Comparison of ENCODE assay signal across 33 mouse cellular contexts in the genomic region with DNA sequence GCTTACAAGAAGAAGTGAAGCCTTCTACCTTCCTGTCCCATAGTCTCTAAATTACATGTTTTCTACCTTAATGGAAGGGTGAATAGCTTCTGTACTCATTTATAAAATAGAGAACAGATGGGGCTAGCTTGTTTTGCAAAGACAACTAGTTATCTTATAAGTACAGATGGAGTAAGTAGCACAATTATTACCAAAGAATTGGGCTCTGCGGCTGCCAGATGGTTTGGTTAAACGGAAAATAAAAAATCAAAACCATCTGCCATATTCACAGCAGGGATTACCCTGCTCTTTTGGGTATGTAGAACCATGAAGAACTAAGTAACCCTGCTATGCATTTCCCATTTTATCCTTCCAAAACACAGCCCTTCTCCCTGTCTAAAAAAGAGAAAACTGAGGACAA.
A peak's percentile ranks its signal among the peaks of the same experiment; 100 is the strongest.
DNase-seq lines count a peak whose midpoint lies in the region; ATAC-seq and TF ChIP-seq lines count a peak whose summit lies in the region.
"Had no signal": no experiment of that assay in that cellular context is flagged by ENCODE, and none has a peak within 500 bp of the region (broad histone marks: within the 10 kb centered on the region; RNA-seq: fewer than 3 reads in every experiment).

No protein-coding gene starts in this region.

- DNase-seq in embryo, embryonic 11 days = peak; percentile 0
- no peak for DNase-seq in embryo, embryonic 9.5 days (ENCODE audit: extremely low spot score)
- DNase-seq in frontal cortex, postnatal 36 days (ENCODE audit: low spot score in 2 of 2) = no peak
- peak; percentile 22 for DNase-seq in brain, embryonic 14.5 days (ENCODE audit: low read depth)
- peak; percentile 22 to 30 for DNase-seq in layer of hippocampus, adult 8-10 months (ENCODE audit: low spot score in 2 of 2)
- DNase-seq in heart, postnatal 14 days = no peak
- no peak for DNase-seq in left cerebral cortex, adult 2 months (ENCODE audit: extremely low spot score in 1 of 2, low spot score in 2 of 2)
- DNase-seq: adrenal gland, postnatal 10 days; cerebellum, adult 11-12 months; cerebellum, adult 9-11 months; heart, postnatal 10 days; kidney, adult 2 months; kidney, postnatal 10 days; left cerebral cortex, postnatal 4 days; liver, embryonic 13.5 days; lung, adult 18-20 months; lung, postnatal 4 days; right cerebral cortex, adult 18-20 months; spleen, adult 18-20 months; thymus, adult 18-20 months; thymus, postnatal 25 days had no signal

- TF ChIP-seq CTCF in brain, embryonic 14.5 days (IDR thresholded peaks at IDR 0.05; ENCODE audit: borderline replicate concordance, extremely low read depth, insufficient read depth, insufficient read length) = no peak
- no peak for TF ChIP-seq CTCF in left cerebral cortex, adult 2 months (IDR thresholded peaks at IDR 0.05)

- no peak for TF ChIP-seq POLR2A in brain, embryonic 14.5 days (IDR thresholded peaks at IDR 0.05; ENCODE audit: borderline replicate concordance, extremely low read depth, insufficient read depth, insufficient read length, poor library complexity, severe bottlenecking)

- peak; percentile 59; the same call in 1 of the 2 replicates for ATAC-seq in frontal cortex, adult (ENCODE audit: low TSS enrichment)
- ATAC-seq: hindbrain, embryonic 16.5 days; intestine, embryonic 15.5 days; lung, postnatal 0 days had no signal

- H3K4me3 ChIP-seq in left cerebral cortex, adult 2 months = no peak overlapping the region
- H3K4me3 ChIP-seq: embryonic facial prominence, embryonic 13.5 days; erythroblast, embryonic 14.5 days; heart, embryonic 13.5 days; hindbrain, embryonic 10.5 days; intestine, embryonic 15.5 days; liver, embryonic 13.5 days; megakaryocyte, embryonic 14.5 days; midbrain, embryonic 12.5 days; myocyte; neural tube, embryonic 12.5 days had no signal

- H3K27ac ChIP-seq in left cerebral cortex, adult 2 months = no peak overlapping the region
- H3K27ac ChIP-seq: embryonic facial prominence, embryonic 13.5 days; heart, embryonic 13.5 days; hindbrain, embryonic 10.5 days; intestine, embryonic 15.5 days; liver, embryonic 13.5 days; midbrain, embryonic 12.5 days; neural tube, embryonic 12.5 days had no signal

- intact Hi-C loops in heart, postnatal 14 days (cut with DNase I) = no loop called here
- intact Hi-C loops in left cerebral cortex, adult 2 months (cut with DNase I) = no loop called here

Comparison
In these comparisons a context has a peak if more than half of its experiments do, and no peak if none do; other contexts are left out.
1. DNase-seq: peak in embryo, embryonic 11 days (single experiment), brain, embryonic 14.5 days (single experiment) and layer of hippocampus, adult 8-10 months (2 of 2); none in embryo, embryonic 9.5 days (single experiment), frontal cortex, postnatal 36 days (0 of 2), heart, postnatal 14 days (0 of 2) and left cerebral cortex, adult 2 months (0 of 2).